Mouse (Mus musculus) liver, embryonic 11.5 days (tissue): ENCODE results near the gene Zfp536. TPM values are rescaled to one million over a fixed set of nuclear protein-coding genes. Genes with fewer than 3 reads are reported as not detected.

ENCODE experiments used
- ATAC-seq: fragments of 200-750 bp; cut with Nextera tagmentation; replicated peaks from 2 replicates; pipeline ENCODE4 v1.8.0; 2017; ENCODE audit warnings: moderate number of reproducible peaks, mild to moderate bottlenecking, moderate TSS enrichment, moderate library complexity; ENCODE audit not compliant: low FRiP score
- DNase-seq: peaks from one replicate; pipeline ENCODE4 v3.0.0-alpha.2; 2017; ENCODE audit warnings: low spot score
- H3K27ac ChIP-seq: fragments of 300-500 bp; sonication (generic); 2 replicates; pipeline ENCODE4 v1.5.1; 2014; ENCODE audit warnings: mild to moderate bottlenecking, low read depth, low read length, control low read depth
- H3K27me3 ChIP-seq: fragments of 300-500 bp; sonication (generic); replicated peaks from 2 replicates; pipeline ENCODE4 v1.6.1; 2014; ENCODE audit warnings: low read length, mixed read lengths; ENCODE audit not compliant: control insufficient read depth, insufficient read depth
- H3K36me3 ChIP-seq: fragments of 300-500 bp; sonication (generic); 2 replicates; pipeline ENCODE4 v1.6.1; 2014; ENCODE audit warnings: mild to moderate bottlenecking, low read length, moderate library complexity, mixed read lengths; ENCODE audit not compliant: control insufficient read depth, insufficient read depth
- H3K4me1 ChIP-seq: fragments of 300-500 bp; sonication (generic); replicated peaks from 2 replicates; pipeline ENCODE4 v1.6.1; 2014; ENCODE audit warnings: low read length, mixed read lengths; ENCODE audit not compliant: control insufficient read depth, insufficient read depth
- H3K4me2 ChIP-seq: fragments of 300-500 bp; sonication (generic); 2 replicates; pipeline ENCODE4 v1.6.1; 2014; ENCODE audit warnings: mild to moderate bottlenecking, control low read depth, moderate library complexity
- H3K4me3 ChIP-seq: fragments of 300-500 bp; sonication (generic); 2 replicates; pipeline ENCODE4 v1.5.1; 2014; ENCODE audit warnings: low read depth, low read length, control low read depth
- H3K9ac ChIP-seq: fragments of 300-500 bp; sonication (generic); 2 replicates; pipeline ENCODE4 v1.6.1; 2014; ENCODE audit warnings: low read depth, low read length, control low read depth
- H3K9me3 ChIP-seq: fragments of 300-500 bp; sonication (generic); 2 replicates; pipeline ENCODE4 v1.6.1; 2016; ENCODE audit warnings: low read length, inconsistent platforms, mixed read lengths; ENCODE audit not compliant: control insufficient read depth
- WGBS: fragments of 180-500 bp; shearing (Covaris S2); extraction: QIAGEN DNeasy Blood & Tissue Kit; methylation state at CpG from one replicate; pipeline ENCODE4 v1.1.7; 2014; 5-methylcytosine and 5-hydroxymethylcytosine counted together
- polyA plus RNA-seq: library from polyadenylated mRNA; unstranded; fragments of >200 nt; fragmentation: Nextera tagmentation; extraction: Ambion mirVana; gene quantifications from 2 replicates; pipeline ENCODE4 v1.2.1, GENCODE M21; 2014

The Zfp536 gene
- polyA plus RNA-seq, 1 experiment from 2014 or later = 0.86 TPM

GRCm38 (mm10) chr7:37447523-37447922 lies 325.9 kb downstream of the Zfp536 start:
- Histone ChIP-seq H3K36me3 (no peaks in the 10 kb centered on the region), H3K4me2 (no peak overlapping the region), H3K4me3 (no peak overlapping the region), H3K27me3 (no peaks in the 10 kb centered on the region), H3K9ac (no peak overlapping the region), H3K9me3 (peaks cover 2% of the 10 kb centered on the region; the same call in 1 of the 2 replicates), H3K4me1 (no peaks in the 10 kb centered on the region), H3K27ac (no peak overlapping the region)
- DNase-seq = no peak
- no peak for ATAC-seq
- 77% methylated on average over 3 of the region's 3 CpGs for WGBS

- 74% methylated on average over 13 of the region's 13 CpGs for WGBS
Observed at GRCm38 (mm10) chr7:37439912-37440311, 333.5 kb downstream of the Zfp536 start.

GRCm38 (mm10) chr7:37439117-37439844 lies 334.2 kb downstream of the Zfp536 start:
- no peak overlapping the region for H3K27ac ChIP-seq
- H3K9ac ChIP-seq = no peak overlapping the region
- no peak overlapping the region for H3K4me2 ChIP-seq
- 77% methylated on average over 16 of the region's 16 CpGs for WGBS
- no peaks in the 10 kb centered on the region for H3K36me3 ChIP-seq
- H3K4me1 ChIP-seq = no peaks in the 10 kb centered on the region
- H3K27me3 ChIP-seq = no peaks in the 10 kb centered on the region
- ATAC-seq (no peak), DNase-seq (no peak)
- H3K9me3 ChIP-seq = no peaks in the 10 kb centered on the region
- H3K4me3 ChIP-seq = no peak overlapping the region

More at GRCm38 (mm10) chr7:37439912-37440311, 333.5 kb downstream of the Zfp536 start:
- ATAC-seq (no peak), DNase-seq (no peak)
- Histone ChIP-seq H3K4me2 (no peak overlapping the region), H3K9me3 (peaks cover 2% of the 10 kb centered on the region; the same call in 1 of the 2 replicates), H3K27me3 (no peaks in the 10 kb centered on the region), H3K4me1 (no peaks in the 10 kb centered on the region), H3K36me3 (no peaks in the 10 kb centered on the region), H3K4me3 (no peak overlapping the region), H3K27ac (no peak overlapping the region), H3K9ac (no peak overlapping the region)

DNA sequence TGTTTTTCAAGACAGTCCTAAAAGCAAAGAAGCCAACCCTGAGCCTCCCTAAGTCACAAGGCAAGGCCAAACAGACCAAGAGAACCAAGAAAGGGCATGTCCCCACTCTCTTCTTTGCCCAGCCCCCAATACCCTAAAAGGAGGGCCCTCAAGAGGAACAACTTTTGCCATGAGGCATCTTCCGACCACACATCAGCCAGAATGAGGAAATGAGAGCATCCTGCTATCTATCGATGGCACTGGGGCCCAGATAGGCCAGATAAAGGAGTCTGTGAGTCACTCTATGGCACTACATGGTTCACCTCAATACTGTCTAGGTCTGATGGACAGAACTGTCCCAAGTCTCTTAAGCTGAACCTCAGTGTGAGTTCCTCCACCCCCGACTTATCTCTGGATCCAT lies 335.6 kb downstream of the Zfp536 start:
- 44% methylated on average over 3 of the region's 3 CpGs for WGBS
- Histone ChIP-seq H3K36me3 (no peaks in the 10 kb centered on the region), H3K4me3 (no peak overlapping the region), H3K9ac (no peak overlapping the region), H3K27ac (no peak overlapping the region), H3K4me2 (no peak overlapping the region), H3K4me1 (no peaks in the 10 kb centered on the region), H3K27me3 (no peaks in the 10 kb centered on the region), H3K9me3 (no peaks in the 10 kb centered on the region)
- DNase-seq (no peak), ATAC-seq (no peak)

GRCm38 (mm10) chr7:37433156-37433555 lies 340.3 kb downstream of the Zfp536 start:
- no peaks in the 10 kb centered on the region for H3K9me3 ChIP-seq
- no peak overlapping the region for H3K4me3 ChIP-seq
- no peaks in the 10 kb centered on the region for H3K36me3 ChIP-seq
- H3K27ac ChIP-seq = no peak overlapping the region
- DNase-seq (no peak), ATAC-seq (no peak)
- no peak overlapping the region for H3K9ac ChIP-seq
- no peaks in the 10 kb centered on the region for H3K27me3 ChIP-seq
- H3K4me1 ChIP-seq = no peaks in the 10 kb centered on the region
- WGBS = 46% methylated on average over 7 of the region's 7 CpGs
- no peak overlapping the region for H3K4me2 ChIP-seq

GRCm38 (mm10) chr7:37431471-37431870 lies 342.0 kb downstream of the Zfp536 start:
- no peak for ATAC-seq
- DNase-seq = no peak
- no peaks in the 10 kb centered on the region for H3K9me3 ChIP-seq
- H3K36me3 ChIP-seq = no peaks in the 10 kb centered on the region
- H3K4me3 ChIP-seq = no peak overlapping the region
- no peak overlapping the region for H3K27ac ChIP-seq
- WGBS = 83% methylated on average over 10 of the region's 10 CpGs
- H3K4me1 ChIP-seq = no peaks in the 10 kb centered on the region
- H3K4me2 ChIP-seq = no peak overlapping the region
- no peaks in the 10 kb centered on the region for H3K27me3 ChIP-seq
- H3K9ac ChIP-seq = no peak overlapping the region

DNA sequence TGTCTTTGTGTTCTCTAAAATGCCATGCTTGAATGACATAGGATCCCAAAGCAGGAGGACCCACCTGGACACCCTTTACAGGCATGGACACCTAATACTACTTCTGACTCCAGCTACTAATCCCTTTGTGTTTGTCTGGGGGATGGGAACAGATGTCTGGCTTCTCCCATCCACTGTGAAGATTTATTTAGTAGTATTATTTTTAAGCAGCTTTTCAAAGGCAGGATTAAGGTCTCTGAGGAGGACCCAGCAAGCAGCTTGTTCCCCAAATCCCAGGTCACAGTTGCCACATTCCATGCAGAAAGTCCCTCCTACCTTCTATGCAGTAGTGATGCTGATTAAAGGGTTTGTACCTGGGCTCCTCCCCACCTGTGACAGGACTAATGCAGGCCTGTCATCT lies 347.4 kb downstream of the Zfp536 start:
- H3K9ac ChIP-seq = no peak overlapping the region
- ATAC-seq (no peak), DNase-seq (no peak)
- H3K36me3 ChIP-seq = no peaks in the 10 kb centered on the region
- H3K9me3 ChIP-seq = no peaks in the 10 kb centered on the region
- no peaks in the 10 kb centered on the region for H3K27me3 ChIP-seq
- H3K4me3 ChIP-seq = no peak overlapping the region
- H3K4me1 ChIP-seq = no peaks in the 10 kb centered on the region
- H3K27ac ChIP-seq = no peak overlapping the region
- no peak overlapping the region for H3K4me2 ChIP-seq

- H3K27me3 ChIP-seq = no peaks in the 10 kb centered on the region
- no peak overlapping the region for H3K4me3 ChIP-seq
- H3K9me3 ChIP-seq = no peaks in the 10 kb centered on the region
- no peak overlapping the region for H3K9ac ChIP-seq
- DNase-seq = no peak
- WGBS = 58% methylated on average over 2 of the region's 2 CpGs
- H3K27ac ChIP-seq = no peak overlapping the region
- no peaks in the 10 kb centered on the region for H3K36me3 ChIP-seq
- no peak overlapping the region for H3K4me2 ChIP-seq
- ATAC-seq = no peak
- H3K4me1 ChIP-seq = no peaks in the 10 kb centered on the region
Observed at GRCm38 (mm10) chr7:37422966-37423365, 350.5 kb downstream of the Zfp536 start.
